Mouse (Mus musculus) intestine, embryonic 14.5 days (tissue): Measurements from ENCODE around the gene Abca7. TPM values are rescaled to one million over a fixed set of nuclear protein-coding genes. Genes with fewer than 3 reads are reported as not detected.

Experiments
- ATAC-seq: fragments of 200-750 bp; cut with Nextera tagmentation; replicated peaks from 2 replicates; pipeline ENCODE4 v1.8.0; 2017; ENCODE audit warnings: low read depth, moderate number of reproducible peaks, moderate TSS enrichment, moderate library complexity; ENCODE audit not compliant: low FRiP score, low TSS enrichment
- DNase-seq: peaks from one replicate; pipeline ENCODE4 v3.0.0-alpha.2; 2018; ENCODE audit warnings: low spot score
- H3K27ac ChIP-seq: fragments of 300-500 bp; sonication (generic); 2 replicates; pipeline ENCODE4 v1.5.1; 2014; ENCODE audit warnings: low read depth, mild to moderate bottlenecking, control low read depth
- H3K27me3 ChIP-seq: fragments of 300-500 bp; sonication (generic); replicated peaks from 2 replicates; pipeline ENCODE4 v1.6.1; 2014; ENCODE audit warnings: low read length, control low read depth; ENCODE audit not compliant: control insufficient read depth, insufficient read depth
- H3K36me3 ChIP-seq: fragments of 300-500 bp; sonication (generic); 2 replicates; pipeline ENCODE4 v1.6.1; 2014; ENCODE audit warnings: low read length, control low read depth; ENCODE audit not compliant: control insufficient read depth, insufficient read depth
- H3K4me1 ChIP-seq: fragments of 300-500 bp; sonication (generic); replicated peaks from 2 replicates; pipeline ENCODE4 v1.6.1; 2014; ENCODE audit warnings: low read length, control low read depth, mixed read lengths; ENCODE audit not compliant: control insufficient read depth, insufficient read depth
- H3K4me2 ChIP-seq: fragments of 300-500 bp; sonication (generic); 2 replicates; pipeline ENCODE4 v1.6.1; 2014; ENCODE audit warnings: low read length
- H3K4me3 ChIP-seq: fragments of 300-500 bp; sonication (generic); 2 replicates; pipeline ENCODE4 v1.5.1; 2014; ENCODE audit warnings: low read depth, low read length, control low read depth, mixed read lengths
- H3K9ac ChIP-seq: fragments of 300-500 bp; sonication (generic); 2 replicates; pipeline ENCODE4 v1.6.1; 2014; ENCODE audit warnings: mild to moderate bottlenecking, low read length
- H3K9me3 ChIP-seq: fragments of 300-500 bp; sonication (generic); 2 replicates; pipeline ENCODE4 v1.6.1; 2016; ENCODE audit warnings: low read length, control low read depth; ENCODE audit not compliant: control insufficient read depth
- WGBS: fragments of 180-500 bp; shearing (Covaris S2); extraction: QIAGEN DNeasy Blood & Tissue Kit; methylation state at CpG from one replicate; pipeline ENCODE4 v1.1.7; 2014; 5-methylcytosine and 5-hydroxymethylcytosine counted together
- polyA plus RNA-seq: library from polyadenylated mRNA; unstranded; fragments of >200 nt; fragmentation: Nextera tagmentation; extraction: Ambion mirVana; gene quantifications from 2 replicates; pipeline ENCODE4 v1.2.1, GENCODE M21; 2014

Gene Abca7
- polyA plus RNA-seq, 1 experiment from 2014 or later: 3.8 TPM

DNA sequence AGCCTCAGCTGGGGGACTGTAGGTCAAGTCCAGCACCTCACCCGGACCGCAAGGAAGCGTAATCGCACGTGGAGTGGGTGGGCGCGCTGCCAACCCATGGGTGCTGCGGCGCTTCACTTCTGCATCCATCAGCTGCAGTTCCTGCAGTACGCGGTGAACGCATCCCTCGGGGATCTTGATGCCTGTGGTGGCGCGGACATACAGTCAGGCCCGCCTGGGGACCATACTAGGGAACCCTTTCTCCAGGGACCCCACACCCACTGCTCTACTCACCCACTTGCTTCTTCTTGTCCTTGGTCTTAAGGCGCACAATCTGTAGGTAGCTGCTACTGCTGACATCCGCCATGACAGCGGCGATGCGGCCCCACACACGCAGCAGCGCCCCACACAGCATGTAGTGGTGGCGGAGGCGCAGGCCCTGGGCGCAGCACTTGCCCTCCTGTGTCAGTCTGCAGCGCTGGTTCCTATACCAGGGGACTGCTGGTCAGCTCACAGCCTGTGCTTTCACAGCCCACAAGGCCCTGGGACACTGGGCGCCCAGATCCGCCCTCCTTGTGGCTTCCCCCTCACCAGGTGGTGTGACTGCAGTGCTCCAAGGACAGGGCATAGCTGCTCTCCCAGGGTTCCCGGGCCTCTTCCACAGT lies 61.5 kb downstream of the Abca7 start:
- H3K4me2 ChIP-seq: no peak overlapping the region
- no peak overlapping the region for H3K27ac ChIP-seq
- H3K27me3 ChIP-seq: no peaks in the 10 kb centered on the region
- 73% methylated on average over 30 of the region's 30 CpGs for WGBS
- H3K4me3 ChIP-seq: no peak overlapping the region
- peaks cover 64% of the 10 kb centered on the region for H3K36me3 ChIP-seq
- no peaks in the 10 kb centered on the region for H3K9me3 ChIP-seq
- ATAC-seq: no peak
- no peak overlapping the region for H3K9ac ChIP-seq
- peaks cover 14% of the 10 kb centered on the region; the same call in 1 of the 2 replicates for H3K4me1 ChIP-seq
- no peak for DNase-seq

DNA sequence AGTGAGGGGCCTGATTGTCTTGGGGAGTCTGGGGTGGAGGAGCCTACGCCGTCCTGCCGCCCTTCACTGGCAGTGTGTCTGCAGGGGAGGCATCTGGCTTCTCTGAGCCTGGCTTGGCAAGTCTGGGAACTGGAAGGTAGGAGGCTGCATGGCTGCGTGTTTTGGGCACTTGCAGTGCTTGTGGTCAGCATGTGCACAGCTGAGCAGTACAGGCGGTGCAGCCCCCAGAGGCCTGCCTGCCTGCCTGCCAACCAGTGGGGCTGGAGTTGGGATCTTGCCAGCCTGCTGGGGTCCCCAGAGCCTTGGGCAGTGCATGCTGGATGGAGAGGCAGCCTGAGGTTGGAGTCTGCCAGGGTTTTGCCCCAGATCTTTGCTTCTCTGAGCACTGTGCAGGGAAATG lies 66.8 kb downstream of the Abca7 start:
- no peak overlapping the region for H3K27ac ChIP-seq
- ATAC-seq (no peak), DNase-seq (no peak)
- H3K9me3 ChIP-seq: no peaks in the 10 kb centered on the region
- no peak overlapping the region for H3K4me2 ChIP-seq
- no peak overlapping the region for H3K4me3 ChIP-seq
- H3K36me3 ChIP-seq: peaks cover 64% of the 10 kb centered on the region
- 92% methylated on average over 5 of the region's 5 CpGs for WGBS
- no peaks in the 10 kb centered on the region for H3K27me3 ChIP-seq
- H3K4me1 ChIP-seq: no peaks in the 10 kb centered on the region
- no peak overlapping the region for H3K9ac ChIP-seq

DNA sequence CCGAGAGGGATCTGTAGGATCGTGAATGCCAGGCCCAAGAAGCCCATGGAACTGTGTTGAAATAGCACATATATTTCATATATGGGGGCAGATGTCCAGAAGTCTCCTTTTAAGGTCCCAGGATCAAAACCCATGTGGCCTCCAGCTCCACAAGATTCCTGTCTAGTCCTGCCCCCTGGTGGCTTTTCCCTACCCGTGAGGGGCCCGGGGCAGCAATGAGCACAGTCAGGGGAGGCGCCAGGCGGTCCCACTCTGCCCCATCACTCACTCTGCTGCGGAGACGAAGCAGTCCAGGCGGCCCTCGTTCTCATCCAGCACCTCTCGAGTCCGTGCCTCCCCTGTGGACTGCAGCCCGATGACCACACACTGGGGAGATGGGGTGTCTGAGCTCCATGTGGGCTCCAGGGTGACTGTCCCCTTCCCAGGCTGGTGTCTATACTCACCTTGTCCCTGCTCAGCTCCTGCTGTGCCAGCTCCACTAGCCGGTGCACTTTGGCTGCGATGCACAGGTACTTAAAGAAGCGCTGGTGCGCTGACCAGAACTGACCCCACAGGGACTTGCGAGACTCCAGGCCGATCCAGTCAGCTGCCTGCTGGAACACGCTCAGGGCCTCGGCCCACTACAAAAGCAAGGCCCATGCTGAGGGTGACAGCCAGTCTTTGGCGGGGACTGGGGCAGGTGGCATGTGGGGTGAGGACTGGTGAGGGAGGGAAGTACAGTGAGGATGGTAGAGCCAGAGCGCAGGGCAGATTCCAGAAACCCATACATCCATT lies 67.8 kb downstream of the Abca7 start:
- H3K36me3 ChIP-seq: peaks cover 54% of the 10 kb centered on the region
- no peaks in the 10 kb centered on the region for H3K27me3 ChIP-seq
- ATAC-seq (no peak), DNase-seq (no peak)
- no peak overlapping the region for H3K4me2 ChIP-seq
- H3K4me1 ChIP-seq: no peaks in the 10 kb centered on the region
- WGBS: 78% methylated on average over 23 of the region's 23 CpGs
- H3K4me3 ChIP-seq: no peak overlapping the region
- no peak overlapping the region for H3K9ac ChIP-seq
- H3K27ac ChIP-seq: no peak overlapping the region
- H3K9me3 ChIP-seq: no peaks in the 10 kb centered on the region

Other genes starting within 250 kb of the Abca7 start
- gene Polrmt, start 249.9 kb upstream of the Abca7 start, polyA plus RNA-seq: 37.9 and 40.1 TPM in 2 replicates
- gene Fgf22, start 241.4 kb upstream of the Abca7 start, polyA plus RNA-seq: 0.26 and 0.42 TPM in 2 replicates
- 80.3 and 90.3 TPM in 2 replicates for gene Rnf126, start 229.5 kb upstream of the Abca7 start, polyA plus RNA-seq
- gene Fstl3, start 219.2 kb upstream of the Abca7 start, polyA plus RNA-seq: 10.1 and 11.1 TPM in 2 replicates
- 0.45 TPM in 1 of 2 replicates, not detected in the other for gene Prss57, start 205.5 kb upstream of the Abca7 start, polyA plus RNA-seq
- gene Palm, start 202.9 kb upstream of the Abca7 start, polyA plus RNA-seq: 63.4 and 66.2 TPM in 2 replicates
- 78.3 and 87.9 TPM in 2 replicates for gene Misp, start 175.5 kb upstream of the Abca7 start, polyA plus RNA-seq
- 286 and 291 TPM in 2 replicates for gene Ptbp1, start 142.1 kb upstream of the Abca7 start, polyA plus RNA-seq
- 5.2 and 5.9 TPM in 2 replicates for gene Prtn3, start 122.0 kb upstream of the Abca7 start, polyA plus RNA-seq
- 38.8 and 46.4 TPM in 2 replicates for gene Plppr3, start 121.9 kb upstream of the Abca7 start, polyA plus RNA-seq
- gene Elane, start 110.2 kb upstream of the Abca7 start, polyA plus RNA-seq: 0.55 TPM in 1 of 2 replicates, not detected in the other
- gene Cfd, start 105.6 kb upstream of the Abca7 start, polyA plus RNA-seq: not detected in 2 replicates
- 42.0 and 46.3 TPM in 2 replicates for gene Med16, start 87.6 kb upstream of the Abca7 start, polyA plus RNA-seq
- gene Gm26602, start 85.6 kb upstream of the Abca7 start, polyA plus RNA-seq: not detected in 2 replicates
- 0.46 and 0.51 TPM in 2 replicates for gene Kiss1r, start 79.5 kb upstream of the Abca7 start, polyA plus RNA-seq
- gene R3hdm4, start 75.3 kb upstream of the Abca7 start, polyA plus RNA-seq: 122 and 126 TPM in 2 replicates
- 12.7 and 14.4 TPM in 2 replicates for gene Arid3a, start 69.5 kb upstream of the Abca7 start, polyA plus RNA-seq
- 126 and 134 TPM in 2 replicates for gene Wdr18, start 36.3 kb upstream of the Abca7 start, polyA plus RNA-seq
- 0.23 and 0.28 TPM in 2 replicates for gene Grin3b, start 25.8 kb upstream of the Abca7 start, polyA plus RNA-seq
- gene Tmem259, start 12.2 kb upstream of the Abca7 start, polyA plus RNA-seq: 14.4 and 17.5 TPM in 2 replicates
- 320 and 368 TPM in 2 replicates for gene Cnn2, start 7.9 kb upstream of the Abca7 start, polyA plus RNA-seq
- 6.8 and 8.0 TPM in 2 replicates for gene Arhgap45, start 20.2 kb downstream of the Abca7 start, polyA plus RNA-seq
- 255 and 274 TPM in 2 replicates for gene Polr2e, start 43.3 kb downstream of the Abca7 start, polyA plus RNA-seq
- gene Gpx4, start 50.7 kb downstream of the Abca7 start, polyA plus RNA-seq: 607 and 623 TPM in 2 replicates
- 14.1 TPM in 2 replicates for gene Sbno2, start 109.1 kb downstream of the Abca7 start, polyA plus RNA-seq
- 27.0 and 27.5 TPM in 2 replicates for gene Stk11, start 119.3 kb downstream of the Abca7 start, polyA plus RNA-seq
- gene Atp5d, start 142.1 kb downstream of the Abca7 start, polyA plus RNA-seq: 590 and 627 TPM in 2 replicates
- 7.1 and 8.5 TPM in 2 replicates for gene Cbarp, start 144.3 kb downstream of the Abca7 start, polyA plus RNA-seq
- gene Midn, start 151.8 kb downstream of the Abca7 start, polyA plus RNA-seq: 25.5 and 28.9 TPM in 2 replicates
- 76.4 and 81.6 TPM in 2 replicates for gene Cirbp, start 169.5 kb downstream of the Abca7 start, polyA plus RNA-seq
- gene 1600002K03Rik, start 176.4 kb downstream of the Abca7 start, polyA plus RNA-seq: 15.8 and 16.7 TPM in 2 replicates
- 10.2 and 12.2 TPM in 2 replicates for gene Efna2, start 183.0 kb downstream of the Abca7 start, polyA plus RNA-seq
- gene Mum1, start 229.9 kb downstream of the Abca7 start, polyA plus RNA-seq: 61.3 and 66.5 TPM in 2 replicates